Mouse (Mus musculus) kidney, postnatal 14 days (tissue): ENCODE measurements around the gene Btbd9.

Source experiments
- DNase-seq: peaks from one replicate; pipeline ENCODE4 v3.0.0; 2022; ENCODE audit warnings: mixed read lengths

Gene Btbd9

DNA sequence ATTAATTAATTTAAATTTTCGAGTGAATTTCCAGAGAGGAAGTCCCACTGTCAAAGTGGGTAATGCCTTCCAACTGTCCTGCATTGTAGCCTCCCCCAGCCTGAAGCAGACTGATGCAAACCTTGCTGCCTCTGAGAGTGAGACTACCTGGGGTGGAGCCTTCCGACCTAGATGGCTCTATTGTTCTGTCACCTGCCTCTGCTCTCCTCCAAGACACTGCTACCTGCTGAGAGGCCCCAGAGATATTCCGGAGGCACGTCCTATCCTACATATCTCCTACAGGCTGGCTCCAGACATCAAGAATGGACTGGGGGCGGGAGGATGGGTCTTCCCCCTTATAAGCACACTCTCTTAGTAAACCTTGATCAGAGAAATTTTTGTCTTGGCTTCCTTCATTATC, 22.0 kb upstream of the Btbd9 start:
- DNase-seq: no peak

- no peak for DNase-seq
Observed at GRCm38 (mm10) chr17:30597786-30598185, 21.5 kb upstream of the Btbd9 start.

DNA sequence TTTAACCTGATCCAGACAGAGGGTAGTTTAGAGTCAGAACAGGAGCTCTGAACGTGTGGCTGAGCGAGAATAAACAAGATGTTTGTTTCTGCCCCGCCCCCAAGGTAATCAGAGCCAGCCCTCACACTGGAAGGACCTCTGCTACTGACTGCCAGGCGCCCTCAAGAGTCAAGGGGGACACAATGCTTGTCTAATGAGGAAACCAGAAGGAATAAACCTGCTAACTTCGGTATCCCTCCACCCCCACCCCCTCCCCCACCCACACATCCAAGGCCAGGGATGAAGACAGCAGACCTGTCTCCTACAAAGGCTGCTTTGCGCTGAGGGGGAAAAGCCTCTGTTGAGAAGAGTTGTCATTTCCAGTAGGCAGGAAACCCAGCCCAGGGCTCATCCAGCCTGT, 18.6 kb upstream of the Btbd9 start:
- no peak for DNase-seq

GRCm38 (mm10) chr17:30594407-30594806, 18.1 kb upstream of the Btbd9 start:
- DNase-seq: no peak

DNA sequence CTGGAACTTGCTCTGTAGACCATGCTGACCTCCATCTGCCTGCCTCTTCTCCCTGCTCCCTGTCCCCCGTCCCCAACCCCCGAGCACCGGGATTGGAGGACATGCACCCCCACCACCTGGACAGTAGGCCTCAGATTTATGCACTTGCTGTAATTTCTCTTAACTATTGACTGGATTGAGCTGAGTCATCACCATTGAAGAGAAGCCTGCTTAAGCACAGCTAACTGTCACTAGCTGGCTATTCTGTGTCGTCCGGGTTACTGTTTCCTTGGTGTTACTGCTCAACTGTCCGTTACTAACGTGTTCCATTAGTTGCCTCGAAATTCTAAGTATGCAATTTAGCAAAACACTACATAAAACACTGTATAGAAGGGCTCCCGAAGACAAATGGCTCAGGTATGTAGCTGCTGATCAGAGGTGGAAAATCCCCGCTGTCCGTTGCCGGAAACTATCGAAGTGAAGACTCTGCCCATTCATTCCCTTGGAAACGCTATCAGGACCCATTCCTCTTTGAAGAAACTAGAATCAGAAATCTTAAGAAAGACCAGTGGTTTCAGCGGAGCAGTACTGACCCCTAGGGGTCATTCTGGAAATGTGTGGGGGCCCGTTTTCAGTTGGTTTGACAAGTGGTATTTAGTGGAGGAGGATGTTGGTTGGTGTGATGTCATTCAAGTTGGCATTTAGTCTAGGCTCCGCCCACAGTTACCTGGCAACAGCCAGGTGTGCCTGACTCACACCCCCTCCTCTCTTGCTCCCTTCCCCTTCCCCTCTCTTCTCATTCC, 14.3 kb upstream of the Btbd9 start:
- peak; percentile 75 for DNase-seq

GRCm38 (mm10) chr17:30583258-30584001, 7.1 kb upstream of the Btbd9 start:
- DNase-seq: no peak

GRCm38 (mm10) chr17:30582313-30582712, 6.0 kb upstream of the Btbd9 start:
- DNase-seq: no peak

GRCm38 (mm10) chr17:30581201-30581600, 4.9 kb upstream of the Btbd9 start:
- DNase-seq: no peak

- DNase-seq: no peak
Observed at GRCm38 (mm10) chr17:30580781-30581180, 4.5 kb upstream of the Btbd9 start.

GRCm38 (mm10) chr17:30576946-30577345, 658 bp upstream of the Btbd9 start:
- peak; percentile 20 for DNase-seq

DNA sequence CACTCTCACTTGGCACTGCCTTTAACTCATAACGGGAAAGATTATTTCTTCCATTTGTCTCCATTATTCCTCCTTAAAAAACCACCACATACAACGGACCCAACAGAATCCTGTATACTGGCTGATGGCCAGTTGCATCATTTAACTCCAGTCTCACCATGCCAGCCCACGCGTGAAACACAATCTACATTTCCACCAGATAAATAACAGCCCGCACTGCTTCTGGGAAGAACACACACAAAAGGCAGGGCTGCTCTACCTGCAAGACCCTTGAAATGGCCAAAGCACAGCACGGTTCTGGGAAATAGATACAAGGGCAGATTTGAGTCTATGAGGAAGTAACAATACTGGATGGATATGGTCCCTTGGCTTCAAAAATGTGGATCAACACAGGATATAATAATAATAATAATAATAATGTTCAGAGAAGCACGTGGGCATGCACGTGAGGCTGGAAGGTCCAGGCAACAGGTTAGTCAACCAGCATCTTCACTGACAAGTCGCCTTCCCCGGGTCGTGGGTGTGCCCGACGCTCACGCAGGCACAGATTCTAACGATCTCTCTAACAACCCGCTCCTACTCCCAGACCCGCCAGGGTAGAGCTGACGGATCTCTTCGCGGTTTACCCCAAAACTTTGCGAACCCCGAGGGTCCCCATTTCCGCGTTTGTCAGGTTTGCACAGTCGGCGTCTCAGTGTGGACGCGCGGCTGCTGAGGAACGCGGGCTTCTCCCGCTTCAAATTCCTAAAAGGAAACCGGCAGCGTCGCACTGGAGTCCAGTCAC, 975 bp downstream of the Btbd9 start:
- peak; percentile 21 for DNase-seq

DNA sequence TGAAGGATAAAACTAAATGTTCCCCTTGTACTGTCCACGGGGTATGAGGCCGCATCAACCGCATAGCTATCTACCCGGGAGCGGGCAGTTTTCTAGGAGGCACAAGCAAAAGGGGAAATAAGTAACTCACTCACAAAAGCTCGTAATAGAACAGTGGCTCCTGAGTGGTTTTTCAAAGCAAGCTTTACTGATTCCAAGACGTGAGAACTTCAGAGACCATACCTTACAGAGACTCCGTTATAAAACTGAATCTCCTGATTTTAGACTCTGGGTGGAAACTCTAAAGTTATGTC, 1.6 kb downstream of the Btbd9 start:
- DNase-seq: no peak

DNA sequence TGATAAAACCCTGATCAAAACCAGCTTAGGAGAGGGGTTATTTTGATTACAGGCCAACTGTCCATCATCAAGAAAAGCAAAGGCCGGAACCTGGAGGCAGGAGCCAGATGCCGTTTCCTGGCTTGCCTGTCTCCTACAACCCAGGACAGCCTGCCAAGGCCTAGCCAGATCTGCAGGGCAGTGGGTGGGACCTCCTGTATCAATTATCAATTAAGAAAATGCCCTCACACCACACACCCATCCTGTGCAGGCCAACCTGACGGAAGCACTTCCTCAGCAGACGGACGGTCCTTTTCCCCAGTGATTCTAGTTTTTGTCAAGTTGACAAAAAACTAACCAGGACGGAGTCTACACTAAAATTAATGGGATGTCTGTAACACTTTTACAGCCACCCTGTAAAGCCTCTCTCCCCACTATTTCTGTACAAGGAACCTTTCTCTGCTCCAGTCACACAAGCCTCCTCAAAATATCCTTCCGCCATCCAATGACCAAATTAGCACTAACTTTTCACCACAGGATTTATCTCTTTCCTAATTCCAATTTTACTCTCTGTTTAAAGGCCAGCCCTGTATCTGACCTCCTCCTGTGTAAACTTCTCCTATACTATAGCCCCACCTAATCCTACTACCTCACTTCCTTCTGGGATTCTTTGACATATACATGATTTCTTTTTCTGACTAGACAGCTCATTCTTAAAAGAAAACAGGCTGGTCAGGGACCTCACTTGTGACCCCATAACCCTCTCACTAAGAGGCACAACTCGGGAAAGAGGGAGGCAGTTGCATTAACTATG, 2.1 kb downstream of the Btbd9 start:
- DNase-seq: peak; percentile 63

GRCm38 (mm10) chr17:30570971-30571370, 5.3 kb downstream of the Btbd9 start:
- no peak for DNase-seq

DNA sequence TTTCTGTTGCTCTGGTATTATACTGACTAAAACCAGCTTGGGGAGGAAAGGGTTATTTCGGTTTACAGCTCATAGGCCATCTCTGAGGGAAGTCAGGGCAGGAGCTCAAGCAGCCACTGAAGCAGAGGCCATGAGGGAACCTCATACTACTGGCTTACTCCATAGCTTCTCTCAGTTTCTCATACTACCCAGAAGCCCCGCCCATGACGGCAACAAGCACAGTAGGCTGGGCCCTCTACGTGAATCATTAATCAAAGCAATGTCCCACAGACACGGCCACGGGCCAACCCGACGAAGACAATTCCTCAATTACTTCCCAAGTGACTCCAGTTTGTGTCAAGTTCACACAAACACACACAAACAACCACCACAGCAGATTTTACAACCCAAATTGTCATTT, 6.1 kb downstream of the Btbd9 start:
- peak; percentile 82 for DNase-seq

- no peak for DNase-seq
Observed at GRCm38 (mm10) chr17:30568473-30568872, 7.8 kb downstream of the Btbd9 start.

GRCm38 (mm10) chr17:30564971-30565370, 11.3 kb downstream of the Btbd9 start:
- DNase-seq: no peak

DNA sequence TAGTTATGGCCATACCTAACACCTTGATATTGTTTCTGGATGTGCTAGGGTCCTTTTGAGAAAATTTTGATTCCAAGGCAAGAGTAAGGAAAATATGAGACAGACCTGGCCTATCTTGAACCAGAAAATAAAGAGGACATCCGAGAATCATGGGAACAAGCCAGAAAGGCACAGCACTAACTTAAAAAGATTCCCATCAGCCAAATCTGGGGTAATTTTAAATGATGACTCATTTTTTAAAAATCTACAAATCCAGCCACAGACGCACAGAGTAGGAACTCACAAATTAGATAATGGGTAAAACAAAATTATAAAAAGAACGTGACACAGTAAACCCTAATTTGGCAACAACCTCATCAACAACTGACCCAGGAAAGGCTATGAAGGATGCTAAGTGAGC, 11.9 kb downstream of the Btbd9 start:
- no peak for DNase-seq

- no peak for DNase-seq
Observed at GRCm38 (mm10) chr17:30563484-30564075, 12.7 kb downstream of the Btbd9 start.

DNA sequence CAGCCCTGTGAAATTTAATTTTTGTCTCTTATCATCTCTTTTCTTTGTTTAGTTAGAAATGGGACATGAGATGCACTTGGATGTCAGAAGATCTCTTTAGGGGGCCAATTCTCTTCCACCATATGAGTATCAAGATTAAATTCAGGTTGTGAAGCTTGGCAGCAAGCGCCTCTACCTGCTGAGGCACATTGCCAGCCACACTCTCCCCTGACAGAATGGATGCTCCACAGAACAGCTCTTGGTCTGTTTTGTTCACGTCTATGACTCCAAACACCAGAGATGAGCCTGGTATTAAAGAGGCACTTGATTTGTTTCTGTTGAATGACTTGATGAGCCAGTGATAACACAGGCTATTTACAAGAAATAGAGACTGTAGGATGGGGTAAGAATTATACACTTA, 13.5 kb downstream of the Btbd9 start:
- DNase-seq: no peak

DNA sequence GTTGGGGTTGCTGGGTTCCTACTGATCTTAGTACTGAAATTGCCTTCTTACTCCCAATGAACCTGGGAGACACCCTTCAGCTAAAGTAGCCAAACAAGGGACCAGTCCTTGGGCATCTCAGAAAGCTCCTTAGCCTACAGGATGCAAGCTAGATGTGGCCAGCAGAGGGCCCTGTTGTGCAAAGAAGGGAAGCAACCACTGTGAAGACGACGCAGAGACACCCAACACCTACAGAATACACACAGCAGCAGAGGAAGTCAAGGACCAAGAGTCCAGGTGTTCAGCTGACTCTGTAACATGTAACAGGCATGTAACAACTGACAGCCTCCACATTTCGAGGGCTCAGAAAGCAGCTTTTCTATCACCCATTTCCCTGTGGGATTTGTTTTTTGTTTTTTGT, 16.8 kb downstream of the Btbd9 start:
- peak; percentile 75 for DNase-seq

DNA sequence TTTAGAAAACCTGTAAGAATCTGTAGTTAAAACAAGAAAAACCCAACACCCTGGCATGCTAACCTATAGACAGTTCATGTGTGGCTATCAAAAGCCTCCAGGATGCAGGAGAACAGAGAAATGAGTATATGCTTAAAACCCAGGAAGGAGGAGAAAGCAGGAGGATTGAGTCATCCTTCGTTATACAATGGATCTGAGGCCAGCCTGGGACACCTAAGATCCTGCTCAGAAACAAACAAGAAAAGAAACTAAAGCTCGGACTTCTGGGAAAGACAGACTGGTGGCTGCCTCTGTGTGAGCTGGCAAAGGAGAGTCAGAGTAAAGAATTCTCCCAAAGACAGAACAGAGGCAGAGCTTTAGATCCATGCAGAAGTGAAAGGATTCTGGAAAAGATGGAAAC, 17.7 kb downstream of the Btbd9 start:
- DNase-seq: no peak

GRCm38 (mm10) chr17:30556512-30556911, 19.8 kb downstream of the Btbd9 start:
- no peak for DNase-seq
